Mouse (Mus musculus) large intestine, adult 2 months (tissue): ENCODE data around the gene Gnai3. TPM values are rescaled to one million over a fixed set of nuclear protein-coding genes. Genes with fewer than 3 reads are reported as not detected.

Source experiments
- DNase-seq: peaks from one replicate; pipeline ENCODE4 v3.0.0-alpha.2; 2012; ENCODE audit warnings: low read depth, low spot score
- WGBS: fragments of 180-500 bp; shearing (Covaris S2); methylation state at CpG from one replicate; pipeline ENCODE4 v1.1.7; 2018; 5-methylcytosine and 5-hydroxymethylcytosine counted together
- polyA plus RNA-seq: library from polyadenylated mRNA; depleted of rRNA; stranded (reverse); fragments of >200 nt; gene quantifications from 2 replicates; pipeline ENCODE4 v1.2.3, GENCODE M21; 2012

The Gnai3 gene
- polyA plus RNA-seq, 1 experiment, result 35.7 TPM

- DNase-seq, result no peak
- 53% methylated on average over 5 of the region's 5 CpGs for WGBS
Measured at GRCm38 (mm10) chr3:108088842-108089380, 57.0 kb downstream of the Gnai3 start.

GRCm38 (mm10) chr3:108087329-108087728 lies 58.6 kb downstream of the Gnai3 start:
- WGBS, result 88% methylated on average over 3 of the region's 3 CpGs

GRCm38 (mm10) chr3:108086470-108086979 lies 59.4 kb downstream of the Gnai3 start, which contains the start of gene Ampd2:
TSS of gene Ampd2 (minus strand) at chr3:108086651.
- under 1% methylated on average over 29 of the region's 29 CpGs for WGBS
- peak; percentile 64 for DNase-seq

More at GRCm38 (mm10) chr3:108087329-108087728, 58.6 kb downstream of the Gnai3 start:
- no peak for DNase-seq

- DNase-seq, result peak; percentile 60
- under 1% methylated on average over 31 of the region's 31 CpGs for WGBS
Measured at GRCm38 (mm10) chr3:108085721-108086469, 60.1 kb downstream of the Gnai3 start.

- DNase-seq, result peak; percentile 84
- WGBS, result under 1% methylated on average over 14 of the region's 14 CpGs
Measured at GRCm38 (mm10) chr3:108085281-108085720, 60.6 kb downstream of the Gnai3 start.

- DNase-seq, result no peak
- 6% methylated on average over 13 of the region's 13 CpGs for WGBS
Measured at GRCm38 (mm10) chr3:108084767-108085270, 61.1 kb downstream of the Gnai3 start.

- no peak for DNase-seq
- 68% methylated on average over 4 of the region's 4 CpGs for WGBS
Measured at GRCm38 (mm10) chr3:108083904-108084407, 62.0 kb downstream of the Gnai3 start.

GRCm38 (mm10) chr3:108083161-108083560 lies 62.8 kb downstream of the Gnai3 start:
- WGBS, result 43% methylated on average over 2 of the region's 2 CpGs
- no peak for DNase-seq

GRCm38 (mm10) chr3:108082251-108082875 lies 63.6 kb downstream of the Gnai3 start:
- no peak for DNase-seq
- WGBS, result 64% methylated on average over 1 of the region's 1 CpGs

GRCm38 (mm10) chr3:108081681-108082080 lies 64.3 kb downstream of the Gnai3 start:
- WGBS, result 62% methylated on average over 4 of the region's 4 CpGs
- no peak for DNase-seq

GRCm38 (mm10) chr3:108076836-108077235 lies 69.1 kb downstream of the Gnai3 start:
- DNase-seq, result no peak
- WGBS, result 86% methylated on average over 9 of the region's 9 CpGs

- 77% methylated on average over 10 of the region's 10 CpGs for WGBS
- DNase-seq, result no peak
Measured at GRCm38 (mm10) chr3:108072983-108073569, 72.9 kb downstream of the Gnai3 start.

GRCm38 (mm10) chr3:108070295-108071293 lies 75.4 kb downstream of the Gnai3 start:
- peak; percentile 52 for DNase-seq
- 46% methylated on average over 10 of the region's 10 CpGs for WGBS

GRCm38 (mm10) chr3:108069231-108069870 lies 76.6 kb downstream of the Gnai3 start:
- no peak for DNase-seq
- WGBS, result 12% methylated on average over 13 of the region's 13 CpGs

- WGBS, result 3% methylated on average over 1 of the region's 1 CpGs
- DNase-seq, result no peak
Measured at GRCm38 (mm10) chr3:108068826-108069225, 77.1 kb downstream of the Gnai3 start.

- 30% methylated on average over 6 of the region's 6 CpGs for WGBS
- DNase-seq, result no peak
Measured at GRCm38 (mm10) chr3:108067370-108067934, 78.5 kb downstream of the Gnai3 start.

- WGBS, result 77% methylated on average over 9 of the region's 9 CpGs
- no peak for DNase-seq
Measured at GRCm38 (mm10) chr3:108065551-108065950, 80.4 kb downstream of the Gnai3 start.

GRCm38 (mm10) chr3:108064672-108065071 lies 81.3 kb downstream of the Gnai3 start:
- DNase-seq, result no peak
- WGBS, result 84% methylated on average over 4 of the region's 4 CpGs
